Mouse (Mus musculus): Measurements from ENCODE around the gene Gm10563. TPM values are rescaled to one million over a fixed set of nuclear protein-coding genes. Genes with fewer than 3 reads are reported as not detected.

Gm10563 gene
- polyA plus RNA-seq, 1 experiment: not detected

DNA sequence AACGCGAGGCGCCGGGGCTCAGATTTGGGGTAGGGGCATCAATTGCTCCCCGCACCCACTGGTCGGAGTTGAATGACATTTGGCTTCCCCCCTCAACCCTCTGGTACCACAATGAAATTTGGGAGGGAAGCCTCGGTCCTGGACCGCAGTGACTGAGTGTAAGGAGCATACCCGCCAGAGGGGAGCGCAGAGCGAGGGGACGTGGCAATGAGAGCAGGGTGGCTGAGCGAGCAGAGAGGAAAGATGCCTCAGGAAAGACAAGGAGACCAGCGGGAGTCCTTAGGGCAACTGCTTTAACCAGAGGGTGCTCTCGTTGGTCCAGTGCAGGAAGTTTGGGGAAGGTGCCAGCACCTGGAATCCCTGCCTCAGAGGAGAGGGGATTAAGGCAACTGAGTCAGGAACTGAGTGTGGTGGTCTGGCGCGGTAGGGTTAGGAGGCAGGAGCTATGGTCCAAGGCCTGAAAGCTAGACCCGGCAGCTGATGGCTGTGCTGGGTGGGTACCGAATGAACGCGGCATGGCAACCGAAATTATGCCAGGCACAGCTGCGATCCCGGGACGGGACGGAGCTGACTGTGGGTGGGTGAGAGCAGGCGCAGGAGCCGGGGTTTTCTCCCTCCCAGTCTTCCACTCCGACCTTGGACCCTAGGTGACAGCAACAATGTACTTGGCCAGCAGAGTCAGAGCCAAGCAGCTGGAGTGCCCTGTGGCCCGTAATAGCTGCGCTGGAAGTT is 8.4 kb upstream of the Gm10563 start:
- 5% methylated on average over 31 of the region's 31 CpGs for WGBS
- no peak for DNase-seq (ENCODE audit: low read depth, low spot score)

DNA sequence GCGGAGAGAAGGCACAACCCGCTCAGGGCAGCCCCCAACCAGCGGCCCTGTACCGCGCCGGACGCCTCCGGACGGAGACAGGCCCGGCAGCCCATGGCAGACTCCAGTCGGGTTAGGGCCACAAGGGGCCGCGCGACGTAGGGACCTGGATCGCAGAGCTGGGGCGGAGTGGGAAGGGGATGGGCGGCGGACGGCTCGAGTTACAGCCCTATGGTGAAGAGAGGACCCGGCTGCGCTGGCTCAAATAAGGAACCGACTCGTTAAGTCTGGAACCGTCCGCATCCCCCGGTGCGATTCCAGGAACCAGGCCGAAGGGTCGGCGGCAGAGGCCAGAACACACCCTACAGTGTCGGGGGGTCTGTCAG is 7.9 kb upstream of the Gm10563 start, which contains the start of gene Mmp23:
Mmp23 (minus strand) TSS at position 299 of the 365 bp plus-strand sequence.
- no peak for DNase-seq (ENCODE audit: low read depth, low spot score)
- WGBS: 3% methylated on average over 33 of the region's 33 CpGs

DNA sequence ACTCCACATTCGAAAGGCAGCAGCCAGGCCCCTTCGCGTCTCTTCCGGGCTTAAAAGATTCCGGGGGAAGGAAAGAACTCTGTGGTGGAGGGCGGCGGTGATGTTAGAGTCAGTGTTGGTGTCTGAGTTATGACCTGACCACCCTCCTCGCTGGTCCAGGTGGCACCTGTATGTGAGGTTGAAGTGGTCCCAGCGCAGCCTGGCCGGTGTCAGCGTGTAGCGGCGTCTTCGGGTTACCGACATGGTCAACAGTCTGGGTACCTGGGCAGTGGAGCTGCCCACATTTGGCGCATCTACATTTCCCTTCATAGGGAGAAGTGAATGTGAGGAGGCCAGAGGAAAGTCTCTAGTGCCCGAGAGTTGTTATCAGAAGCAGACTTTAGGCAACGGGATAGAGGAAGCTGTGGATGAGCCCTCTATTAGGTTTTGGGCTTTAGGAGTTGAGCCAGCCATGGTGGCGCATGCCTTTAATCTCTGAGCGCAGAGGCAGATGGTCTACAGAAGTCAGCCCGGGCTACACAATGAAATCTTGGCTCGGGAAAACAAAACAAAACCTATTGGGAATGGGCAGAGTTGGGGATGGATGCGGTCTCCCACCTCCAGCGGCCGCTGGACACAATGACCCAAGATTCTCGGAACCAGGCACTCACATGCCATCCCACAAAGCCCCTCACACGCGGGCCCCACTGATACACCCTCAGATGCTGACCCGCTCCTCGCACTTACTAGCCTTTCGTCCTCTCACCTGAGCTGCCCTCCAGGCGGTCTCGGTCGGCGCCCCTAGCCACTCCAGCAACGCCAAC is 7.3 kb upstream of the Gm10563 start:
- 40% methylated on average over 36 of the region's 36 CpGs for WGBS

DNA sequence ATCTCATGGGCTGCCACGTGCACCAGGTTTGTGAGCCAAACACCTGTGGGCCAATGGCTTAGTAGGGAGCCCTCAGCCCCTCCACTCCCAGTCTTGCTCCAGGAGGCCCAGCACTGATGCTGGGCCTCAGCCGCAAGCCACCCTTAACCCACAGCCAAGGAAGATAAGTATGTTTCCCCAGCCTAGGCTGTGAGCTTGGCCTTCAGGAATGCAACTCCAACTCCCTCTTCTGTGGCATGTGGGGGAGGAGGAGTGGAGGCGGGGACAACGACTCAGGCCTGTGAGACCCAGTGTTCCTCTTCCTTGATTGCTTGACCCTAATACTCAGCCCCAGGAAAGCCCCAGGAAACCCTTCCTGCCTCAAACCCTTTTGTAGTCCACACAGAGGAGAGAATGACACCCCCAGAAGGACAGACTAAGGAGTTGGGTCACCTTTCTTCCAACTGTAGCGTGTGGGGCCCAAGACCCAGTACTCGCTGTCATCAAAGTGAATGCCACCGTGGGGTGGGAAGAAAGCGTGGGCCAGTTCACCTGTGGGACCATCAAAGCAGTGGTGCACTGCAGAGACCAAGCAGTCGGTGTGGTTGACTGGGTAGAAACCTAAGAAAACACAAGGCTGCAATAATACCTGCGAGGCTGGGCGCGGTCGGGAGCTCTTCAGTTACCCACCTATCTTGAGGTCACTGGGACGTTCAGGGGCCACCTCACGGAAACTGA is 6.5 kb upstream of the Gm10563 start:
- 50% methylated on average over 15 of the region's 15 CpGs for WGBS
- no peak for DNase-seq (ENCODE audit: low read depth, low spot score)

More for the DNA sequence above, 7.3 kb upstream of the Gm10563 start:
- DNase-seq (ENCODE audit: low read depth, low spot score): no peak

DNA sequence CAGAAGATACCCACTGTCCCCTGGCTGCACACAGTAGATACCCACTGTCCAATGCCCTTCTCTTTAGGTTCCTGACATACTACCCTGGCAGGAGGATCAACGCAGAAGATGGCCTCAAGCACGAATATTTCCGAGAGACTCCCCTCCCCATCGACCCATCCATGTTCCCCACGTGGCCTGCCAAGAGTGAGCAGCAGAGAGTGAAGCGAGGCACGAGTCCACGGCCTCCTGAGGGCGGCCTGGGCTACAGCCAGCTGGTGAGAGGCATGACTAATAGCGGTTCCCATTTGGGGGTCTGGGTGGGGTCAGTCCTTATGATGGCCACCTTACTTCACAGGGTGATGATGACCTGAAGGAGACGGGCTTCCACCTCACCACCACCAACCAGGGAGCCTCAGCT is 4.1 kb upstream of the Gm10563 start:
- 89% methylated on average over 11 of the region's 11 CpGs for WGBS
- no peak for DNase-seq (ENCODE audit: low read depth, low spot score)

DNA sequence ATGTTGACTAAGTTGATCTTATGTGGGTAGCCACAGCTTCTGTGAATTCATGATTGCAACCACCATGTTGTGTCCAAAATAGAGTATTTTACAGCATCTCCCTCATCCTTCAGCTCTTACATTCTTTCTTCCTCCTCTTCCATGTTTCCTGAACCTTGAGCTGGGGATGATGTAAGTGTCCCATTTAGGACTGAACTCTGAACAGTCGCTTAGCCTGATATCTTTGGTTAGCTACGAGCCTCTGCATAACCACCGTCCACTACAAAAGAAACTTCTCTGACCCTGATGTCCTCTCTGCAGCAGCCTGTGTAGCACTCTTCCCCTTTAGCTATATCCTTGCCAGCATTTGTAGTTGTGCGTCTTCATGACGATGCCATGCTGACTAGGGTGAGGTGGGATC is 513 bp upstream of the Gm10563 start:
- 88% methylated on average over 5 of the region's 5 CpGs for WGBS

DNA sequence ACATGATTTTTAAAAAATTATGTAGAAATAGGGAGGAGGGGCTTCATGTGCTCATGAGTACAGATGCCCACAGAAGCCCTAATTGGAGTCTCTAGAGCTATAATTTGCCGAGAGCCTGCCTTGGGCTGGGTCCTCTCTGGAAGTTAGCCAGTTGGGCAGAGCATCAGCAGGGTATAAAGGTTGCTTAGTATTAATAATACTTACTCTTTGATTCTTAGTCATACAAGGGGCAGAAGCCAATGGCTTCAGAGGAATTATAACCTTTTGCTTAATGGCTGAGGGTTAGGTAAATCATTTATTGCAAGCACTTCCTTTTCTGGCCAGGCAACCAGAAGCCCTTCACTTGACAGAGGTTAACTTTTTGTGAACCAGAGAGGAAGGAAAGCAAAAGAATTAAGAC is 1.7 kb downstream of the Gm10563 start:
- DNase-seq (ENCODE audit: low read depth, low spot score): no peak
- WGBS: 57% methylated on average over 1 of the region's 1 CpGs

More for the DNA sequence above, 513 bp upstream of the Gm10563 start:
- no peak for DNase-seq (ENCODE audit: low read depth, low spot score)

DNA sequence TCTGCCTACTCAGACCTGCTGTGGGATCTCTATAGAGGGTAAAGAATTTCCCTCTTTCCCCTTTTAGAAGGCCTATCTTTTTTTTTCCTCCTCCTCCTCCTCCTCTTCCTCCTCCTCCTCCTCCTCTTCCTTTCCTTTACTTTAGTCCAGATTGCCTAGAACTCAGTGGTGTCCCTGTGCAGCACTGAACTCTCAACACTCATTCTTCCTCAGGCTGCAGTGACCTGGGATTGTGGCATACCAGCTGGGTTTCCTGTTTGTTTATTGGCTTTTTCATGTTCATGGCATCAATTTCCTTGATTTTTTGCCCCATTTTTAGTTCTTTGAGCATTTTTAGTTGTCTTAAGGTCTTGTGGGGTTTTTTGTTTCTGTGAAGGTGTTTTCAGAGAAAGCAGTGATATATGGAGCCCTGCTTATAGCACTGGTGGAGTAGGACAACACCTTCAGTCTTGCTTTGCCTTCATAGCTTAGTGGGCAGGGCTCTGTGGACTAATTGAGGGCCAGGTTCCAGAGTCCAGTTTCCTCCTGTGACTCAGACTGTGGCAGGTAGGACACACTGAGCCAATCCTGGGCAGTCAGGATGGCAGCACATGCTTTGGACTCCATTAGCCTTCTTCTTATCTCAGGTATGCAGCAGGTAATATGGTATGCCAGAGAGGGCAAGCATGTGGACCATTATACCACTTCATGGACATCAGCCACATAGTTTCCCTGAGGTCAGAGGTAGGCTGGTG is 9.3 kb downstream of the Gm10563 start:
- peak; percentile 81 for DNase-seq (ENCODE audit: low read depth, low spot score)

DNA sequence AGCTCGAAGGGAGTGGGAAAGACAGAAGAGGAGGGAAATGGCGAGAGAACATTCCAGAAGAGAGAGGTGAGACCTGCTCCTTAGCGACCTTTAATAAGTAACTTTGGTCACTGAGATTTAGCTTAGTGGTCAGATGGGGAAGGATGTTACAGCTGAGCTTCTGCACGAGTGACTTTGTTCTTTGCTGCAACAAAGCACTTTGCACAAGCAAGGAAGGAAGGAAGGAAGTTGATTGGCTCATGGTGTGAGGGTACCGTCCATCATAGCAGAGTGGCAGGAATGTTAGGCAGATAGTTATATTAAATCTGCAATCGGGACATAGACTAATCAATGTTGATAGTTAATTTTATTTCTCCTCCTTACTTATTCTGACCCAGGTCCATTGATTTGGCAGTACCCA is 14.9 kb downstream of the Gm10563 start:
- WGBS: 83% methylated on average over 6 of the region's 6 CpGs
- DNase-seq (ENCODE audit: low read depth, low spot score): no peak

DNA sequence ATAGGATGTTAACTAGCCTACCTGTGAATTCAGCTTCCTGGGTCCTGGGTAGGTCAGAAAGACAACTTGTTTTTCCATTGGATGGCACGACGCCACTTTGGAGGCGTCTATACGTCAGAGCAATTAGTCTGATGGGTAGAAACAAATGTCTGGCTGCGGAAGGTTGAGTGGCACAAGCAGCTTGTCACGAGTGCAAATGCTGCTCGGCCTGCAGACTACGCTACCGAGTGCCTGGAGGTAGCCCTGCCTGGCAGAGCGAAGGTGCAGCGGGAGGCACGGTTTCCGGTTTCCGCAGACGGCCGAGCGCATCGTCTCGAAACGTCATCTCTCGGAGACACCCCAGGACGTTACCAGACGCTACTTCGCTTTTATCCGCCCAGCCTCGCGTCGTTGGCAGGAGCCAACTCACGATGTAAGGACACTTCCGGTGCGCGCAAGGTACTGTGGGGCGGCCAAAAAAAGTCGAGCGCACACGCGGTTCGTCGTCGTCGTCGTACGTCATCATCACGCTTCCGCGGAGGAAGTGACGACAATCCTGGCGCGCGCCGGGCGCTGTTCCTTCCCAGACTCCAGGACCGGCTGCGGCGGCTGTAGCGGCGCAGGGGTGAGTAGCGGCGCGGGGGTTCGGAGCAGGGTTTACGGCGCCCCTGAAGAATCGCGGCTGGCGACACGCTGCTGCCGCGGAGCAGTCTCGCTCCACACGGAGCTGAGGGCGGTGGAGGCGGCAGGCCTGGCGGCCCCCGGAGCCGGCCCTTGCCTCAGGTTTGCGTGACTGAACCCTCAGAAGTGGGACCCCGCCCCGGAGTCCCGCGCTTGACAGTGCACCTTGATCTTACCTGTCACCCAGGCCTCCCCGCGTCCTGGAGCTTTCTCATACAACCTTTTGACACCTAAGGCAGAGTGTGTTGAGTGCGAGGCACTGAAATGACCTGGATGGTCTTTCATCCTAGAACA is 20.6 kb downstream of the Gm10563 start, which contains the start of gene Cdk11b:
Cdk11b (plus strand) TSS at position 517 of the 954 bp plus-strand sequence.
- under 1% methylated on average over 84 of the region's 84 CpGs for WGBS
- DNase-seq (ENCODE audit: low read depth, low spot score): peak; percentile 91

DNA sequence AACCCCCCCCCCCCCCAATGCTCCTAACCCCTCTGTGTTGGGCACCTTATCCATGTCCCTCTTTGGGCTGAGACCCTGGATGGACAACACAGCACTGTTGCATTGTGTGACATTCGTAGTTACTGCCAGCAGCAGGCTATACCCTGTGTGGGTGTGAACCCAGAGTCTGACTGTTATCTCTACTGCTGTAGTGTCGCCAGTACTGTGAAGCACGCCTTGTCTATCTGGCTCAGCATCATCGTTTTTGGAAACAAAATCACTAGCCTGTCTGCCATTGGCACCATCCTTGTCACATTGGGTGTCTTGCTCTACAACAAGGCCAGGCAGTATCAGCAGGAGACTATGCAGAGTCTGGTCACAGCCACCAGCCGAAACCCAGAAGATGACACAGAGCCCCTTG is 26.9 kb downstream of the Gm10563 start:
- DNase-seq (ENCODE audit: low read depth, low spot score): no peak
- WGBS: 94% methylated on average over 5 of the region's 5 CpGs

DNA sequence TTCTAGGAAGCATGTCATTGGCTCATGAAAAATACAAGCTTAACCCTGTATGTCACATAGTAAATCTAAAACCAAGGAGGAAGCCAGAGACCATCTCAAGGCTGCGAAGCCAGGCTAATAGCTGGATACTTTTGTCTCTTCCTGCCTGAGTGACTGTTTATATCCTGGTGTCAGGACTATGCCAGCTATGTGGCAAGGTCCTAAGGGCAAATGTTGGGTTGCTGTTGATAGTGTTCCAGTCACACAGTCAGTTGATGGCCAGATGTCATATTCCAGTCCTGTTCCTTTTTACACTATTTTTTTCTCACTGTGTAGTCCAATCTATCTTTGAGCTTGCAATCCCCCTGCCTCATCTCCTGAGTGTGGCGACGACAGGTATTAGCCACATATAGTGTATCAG is 31.9 kb downstream of the Gm10563 start:
- 94% methylated on average over 3 of the region's 3 CpGs for WGBS
- DNase-seq (ENCODE audit: low read depth, low spot score): no peak

DNA sequence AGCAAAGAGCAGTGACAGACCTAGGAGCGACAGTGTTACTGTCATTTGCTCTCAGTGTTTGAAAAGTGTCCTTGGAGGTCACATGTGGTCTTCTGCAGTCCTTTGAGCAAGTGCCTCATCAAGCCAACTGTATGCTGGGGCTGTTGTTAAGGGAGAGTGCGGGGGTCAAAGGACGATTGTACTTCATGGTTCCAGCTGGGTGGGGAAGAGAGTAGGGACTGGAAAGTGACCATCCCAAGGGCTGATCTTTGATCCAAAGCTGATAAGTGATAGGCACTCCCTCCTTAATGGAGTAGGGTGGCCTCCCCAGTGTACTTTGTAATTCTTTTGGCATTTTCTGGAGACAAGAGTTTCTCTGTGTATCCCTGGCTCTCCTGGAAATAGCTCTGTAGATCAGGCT is 33.3 kb downstream of the Gm10563 start:
- WGBS: 82% methylated on average over 3 of the region's 3 CpGs
- DNase-seq (ENCODE audit: low read depth, low spot score): no peak

DNA sequence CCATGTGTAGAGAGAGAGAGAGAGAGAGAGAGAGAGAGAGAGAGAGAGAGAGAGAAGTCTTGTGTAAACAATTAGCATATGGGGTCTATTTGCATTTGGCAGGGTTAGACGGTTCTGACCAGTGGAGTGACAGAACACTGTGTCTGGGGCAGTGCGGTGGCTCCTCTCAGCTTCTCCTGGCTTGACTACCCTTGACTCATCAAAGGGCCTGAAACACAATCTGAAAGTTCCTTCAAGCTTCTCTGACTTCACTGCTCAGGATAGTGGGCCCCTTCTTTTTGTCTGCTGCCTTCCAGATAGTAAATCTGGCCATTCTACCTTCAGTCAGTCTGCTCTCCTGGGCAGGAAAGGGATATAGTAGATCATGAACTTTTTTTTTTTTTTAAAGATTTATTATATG is 38.4 kb downstream of the Gm10563 start:
- 58% methylated on average over 2 of the region's 2 CpGs for WGBS
- no peak for DNase-seq (ENCODE audit: low read depth, low spot score)

DNA sequence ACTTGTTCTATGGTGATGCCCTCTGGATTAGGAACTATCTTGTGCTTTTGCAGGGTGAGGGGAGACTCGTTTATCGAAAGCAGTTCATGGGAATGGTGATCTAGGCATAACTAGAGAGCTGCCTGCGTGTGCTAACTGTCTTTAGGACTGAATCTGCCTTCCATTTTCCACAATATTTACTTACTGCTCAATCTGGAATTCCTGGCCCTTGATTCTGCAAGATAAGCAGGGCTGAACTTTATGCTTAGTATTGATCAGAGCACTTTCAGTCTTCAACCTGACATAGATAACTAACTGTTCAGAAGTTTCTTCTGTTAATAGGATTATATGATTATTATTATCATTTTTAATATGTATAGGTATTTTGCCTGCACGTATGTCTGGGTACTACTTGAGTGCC is 40.1 kb downstream of the Gm10563 start:
- DNase-seq (ENCODE audit: low read depth, low spot score): no peak
- WGBS: 88% methylated on average over 4 of the region's 4 CpGs

DNA sequence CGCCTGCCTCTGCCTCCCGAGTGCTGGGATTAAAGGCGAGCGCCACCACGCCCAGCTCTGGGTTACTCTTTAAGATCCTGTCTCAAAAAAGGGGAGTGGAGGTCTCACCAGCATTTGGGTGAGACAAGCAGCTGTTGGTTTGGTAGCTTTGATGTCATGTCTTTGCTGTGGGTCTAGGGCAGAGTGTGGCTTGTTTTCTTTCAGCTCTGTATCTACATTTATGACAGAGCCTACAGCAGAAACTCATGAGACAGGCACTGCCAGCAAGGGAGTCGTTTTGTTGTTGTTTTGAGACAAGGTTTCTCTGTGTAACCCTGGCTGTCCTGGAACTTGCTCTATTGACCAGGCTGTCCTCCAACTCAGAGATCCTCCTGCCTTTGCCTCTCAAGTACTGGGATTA is 41.4 kb downstream of the Gm10563 start:
- no peak for DNase-seq (ENCODE audit: low read depth, low spot score)
- WGBS: 91% methylated on average over 6 of the region's 6 CpGs

DNA sequence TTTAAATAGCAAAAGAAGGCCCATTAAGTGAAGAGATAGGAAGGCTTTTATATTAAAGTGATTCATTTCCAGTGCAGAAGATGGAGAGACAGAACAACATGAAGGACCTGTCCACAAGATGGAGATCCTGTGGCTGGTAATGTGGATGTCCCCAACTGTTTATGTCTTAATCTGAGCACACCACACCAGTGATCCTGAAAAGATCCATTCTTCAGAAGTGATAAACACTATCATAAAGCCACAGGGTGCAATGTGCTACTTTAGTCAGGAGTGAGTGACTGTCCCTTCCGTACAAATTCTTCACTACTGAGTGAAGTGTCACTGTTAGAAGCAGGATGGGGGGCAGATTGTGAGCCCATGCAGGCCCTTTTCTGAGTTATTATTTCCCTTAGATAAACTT is 42.5 kb downstream of the Gm10563 start:
- WGBS: 88% methylated on average over 1 of the region's 1 CpGs
- DNase-seq (ENCODE audit: low read depth, low spot score): no peak

DNA sequence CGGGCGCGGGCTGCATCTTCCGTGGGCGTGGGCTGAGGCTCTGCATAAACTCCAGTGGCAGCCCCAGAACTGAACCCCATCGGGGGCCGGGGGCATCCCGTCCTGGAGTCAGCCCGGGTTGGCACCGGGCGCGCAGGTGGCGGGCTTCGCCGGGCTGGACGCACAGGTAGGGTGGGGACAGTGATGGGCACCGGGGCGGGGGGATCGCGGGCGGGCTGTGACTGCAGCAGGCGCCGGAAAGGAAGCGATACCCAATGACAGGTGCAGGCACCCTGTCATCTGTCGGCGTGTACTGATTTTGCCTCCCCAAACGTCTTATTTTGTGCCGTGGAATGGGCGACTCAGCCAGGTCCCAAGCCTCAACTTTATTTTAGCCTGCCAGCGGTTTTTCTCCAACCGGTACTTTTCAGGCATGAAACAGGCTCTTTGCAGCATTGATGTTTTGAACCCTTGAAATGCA is 43.2 kb downstream of the Gm10563 start:
- DNase-seq (ENCODE audit: low read depth, low spot score): no peak
- WGBS: 2% methylated on average over 31 of the region's 31 CpGs

Data from large intestine, adult 2 months (tissue).